Mouse (Mus musculus): ENCODE results near the gene Gpr61.

DNA sequence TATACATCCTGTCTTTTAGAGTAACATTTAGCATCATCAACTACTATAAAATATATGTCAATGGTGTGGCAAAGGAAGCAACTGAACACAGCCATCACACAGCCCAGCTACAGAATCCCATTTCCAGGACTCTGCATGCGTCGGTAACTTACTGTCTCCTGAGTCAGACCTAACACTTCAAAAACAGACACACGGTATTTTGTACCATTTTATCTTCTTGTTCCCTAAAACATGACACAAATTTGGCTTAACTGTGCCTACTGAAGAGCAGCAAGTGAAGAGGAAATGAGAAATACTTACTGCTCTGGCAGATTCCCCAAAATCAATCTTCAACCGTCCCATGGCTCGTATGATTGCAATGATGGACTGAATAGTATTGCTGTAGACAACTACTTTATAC, 31.4 kb downstream of the Gpr61 start:
- TF ChIP-seq POLR2A (IDR thresholded peaks at IDR 0.05; ENCODE audit: extremely low read depth, insufficient read depth, low read length) (no peak), CTCF (IDR thresholded peaks at IDR 0.05; ENCODE audit: low read depth, low read length) (no peak)
